Mouse (Mus musculus) liver, postnatal 0 days (tissue): ENCODE data around the gene Gm28539.

Source experiments
- CTCF ChIP-seq: sonication (generic); IDR thresholded peaks from 2 replicates; pipeline ENCODE4 v1.5.1; 2016; ENCODE audit warnings: antibody characterized with exemption, low read depth
- EP300 ChIP-seq: IDR thresholded peaks from 2 replicates; pipeline ENCODE4 v1.6.1; 2016; ENCODE audit warnings: antibody characterized with exemption, low read depth, mild to moderate bottlenecking

GRCm38 (mm10) chr16:18969420-18970128, 133.2 kb downstream of the Gm28539 start:
- TF ChIP-seq CTCF (no peak), EP300 (no peak)
